Mouse (Mus musculus): ENCODE measurements around the gene Cdh23.

DNA sequence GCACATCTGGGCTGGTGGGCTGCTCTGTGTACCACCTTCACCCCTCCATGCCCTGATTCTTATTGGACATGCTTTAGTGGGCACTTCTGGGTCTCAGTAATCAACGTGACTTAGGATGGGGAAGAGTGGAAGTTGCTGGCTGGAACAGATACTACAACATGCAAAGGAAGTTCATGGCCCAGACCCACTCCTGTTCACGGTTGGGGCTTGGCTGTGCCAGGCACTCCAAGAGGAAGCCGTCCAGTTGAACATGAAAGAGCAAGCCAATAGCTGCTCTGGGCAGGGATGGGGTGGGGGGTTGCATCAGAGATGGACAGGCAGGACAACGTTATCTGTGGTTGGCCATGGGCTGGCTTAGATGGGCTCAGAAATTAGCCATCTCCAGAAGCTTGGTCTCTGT, 328.4 kb downstream of the Cdh23 start:
- TF ChIP-seq GATA1 (IDR thresholded peaks at IDR 0.05; ENCODE audit: borderline replicate concordance, low read length) (no peak), FLI1 (IDR thresholded peaks at IDR 0.05; ENCODE audit: low read length) (no peak)
